Mouse (Mus musculus) MEL (cell line): Measurements from ENCODE around the gene Cd63. TPM values are rescaled to one million over a fixed set of nuclear protein-coding genes. Genes with fewer than 3 reads are reported as not detected.

ENCODE experiments used
- DNase-seq: peaks from one replicate; pipeline ENCODE4 v3.0.0; 2011; ENCODE audit warnings: low read depth, low spot score
- H3K27ac ChIP-seq: 2 replicates; pipeline ENCODE4 v1.5.1; 2012; ENCODE audit warnings: low read depth, mild to moderate bottlenecking, control low read depth, low read length, moderate library complexity; ENCODE audit not compliant: control insufficient read depth
- H3K27me3 ChIP-seq, 2 experiments: fragments of 150-350 bp in 1 of 2; sonication (generic) in 1 of 2; 2 replicates each; pipeline ENCODE4 v1.6.1; 2012; ENCODE audit warnings: low read length in 2 of 2, mild to moderate bottlenecking in 2 of 2, improper control_type of control experiment in 1 of 2, moderate library complexity in 1 of 2; ENCODE audit not compliant: insufficient read depth in 2 of 2, control insufficient read depth in 1 of 2
- H3K36me3 ChIP-seq, 2 experiments: 2 replicates each; pipeline ENCODE4 v1.6.1; 2012 to 2014; ENCODE audit warnings: low read length in 2 of 2, improper control_type of control experiment in 1 of 2, inconsistent platforms in 1 of 2, mild to moderate bottlenecking in 1 of 2; ENCODE audit not compliant: insufficient read depth in 2 of 2, control insufficient read depth in 1 of 2
- H3K4me1 ChIP-seq, 2 experiments: fragments of 150-350 bp in 1 of 2; sonication (generic) in 1 of 2; 2 replicates each; pipeline ENCODE4 v1.6.1; 2012; ENCODE audit warnings: low read length in 2 of 2, improper control_type of control experiment in 1 of 2, mild to moderate bottlenecking in 1 of 2; ENCODE audit not compliant: insufficient read depth in 2 of 2, control insufficient read depth in 1 of 2
- H3K4me3 ChIP-seq, 2 experiments: fragments of 150-350 bp in 1 of 2; sonication (generic) in 1 of 2; 2 replicates each; pipeline ENCODE4 v1.5.1; 2012; ENCODE audit warnings: low read depth in 2 of 2, low read length in 2 of 2, mild to moderate bottlenecking in 2 of 2, moderate library complexity in 2 of 2, control low read depth in 1 of 2, improper control_type of control experiment in 1 of 2; ENCODE audit not compliant: control insufficient read depth in 1 of 2, insufficient read depth in 1 of 2
- H3K79me2 ChIP-seq: 2 replicates; pipeline ENCODE4 v1.6.1; 2012; ENCODE audit warnings: mild to moderate bottlenecking, low read length, moderate library complexity; ENCODE audit not compliant: control insufficient read depth, poor library complexity, insufficient read depth
- H3K9ac ChIP-seq: 2 replicates; pipeline ENCODE4 v1.6.1; 2012; ENCODE audit warnings: low read depth, mild to moderate bottlenecking, control low read depth, low read length, moderate library complexity; ENCODE audit not compliant: control insufficient read depth, poor library complexity, severe bottlenecking
- H3K9me3 ChIP-seq: fragments of 150-350 bp; sonication (generic); replicated peaks from 2 replicates; pipeline ENCODE4 v1.6.1; 2012; ENCODE audit warnings: mild to moderate bottlenecking, low read length, improper control_type of control experiment, moderate library complexity; ENCODE audit not compliant: insufficient read depth
- GABPA ChIP-seq: IDR thresholded peaks from 2 replicates; pipeline ENCODE4 v1.6.1; 2012; ENCODE audit warnings: low read depth, mild to moderate bottlenecking, inconsistent platforms, low read length, improper control_type of control experiment, moderate library complexity
- JUND ChIP-seq: IDR thresholded peaks from 2 replicates; pipeline ENCODE4 v1.6.1; 2011; ENCODE audit warnings: low read depth, mild to moderate bottlenecking, improper control_type of control experiment, low read length
- KAT2A ChIP-seq: conservative IDR thresholded peaks from 2 replicates; pipeline ENCODE4 v1.6.1; 2012; ENCODE audit warnings: low read depth, low read length, improper control_type of control experiment, inconsistent platforms
- MAZ ChIP-seq: IDR thresholded peaks from 2 replicates; pipeline ENCODE4 v1.6.1; 2012; ENCODE audit warnings: low read depth, mild to moderate bottlenecking, inconsistent platforms, low read length, improper control_type of control experiment
- RCOR1 ChIP-seq: IDR thresholded peaks from 2 replicates; pipeline ENCODE4 v1.6.1; 2012; ENCODE audit warnings: low read depth, mild to moderate bottlenecking, inconsistent platforms, low read length, improper control_type of control experiment
- TBP ChIP-seq: IDR thresholded peaks from 2 replicates; pipeline ENCODE4 v1.8.0; 2011; ENCODE audit warnings: low read depth, low read length, improper control_type of control experiment
- USF1 ChIP-seq: IDR thresholded peaks from 2 replicates; pipeline ENCODE4 v1.6.1; 2014; ENCODE audit warnings: low read depth, mild to moderate bottlenecking, inconsistent platforms, low read length, improper control_type of control experiment, moderate library complexity
- ZMIZ1 ChIP-seq: IDR thresholded peaks from 2 replicates; pipeline ENCODE4 v1.6.1; 2012; ENCODE audit warnings: low read depth, mild to moderate bottlenecking, inconsistent platforms, low read length, improper control_type of control experiment, moderate library complexity
- polyA plus RNA-seq, 2 experiments: library from polyadenylated mRNA; stranded (reverse) in 1 of 2; unstranded in 1 of 2; fragments of >175 nt in 1 of 2; fragments of >200 nt in 1 of 2; gene quantifications; 2 replicates each; pipeline versions ENCODE4 v1.2.1 to v1.2.4; 2012; ENCODE audit warnings: low replicate concordance in 2 of 2, low read depth in 1 of 2; ENCODE audit not compliant: insufficient read length in 2 of 2, insufficient read depth in 1 of 2, missing spikeins in 1 of 2
- total RNA-seq: library from RNA; depleted of rRNA; stranded (reverse); fragments of 300-350 nt; gene quantifications from 2 replicates; pipeline ENCODE4 v1.2.3, GENCODE M21; 2012

Cd63 gene
- total and polyA plus RNA-seq, 3 experiments = 0.46 to 0.64 TPM; not detected in 1

- H3K9me3 ChIP-seq = no peaks in the 10 kb centered on the region
- no peak for DNase-seq
Measured at GRCm38 (mm10) chr10:128882067-128882466, 18.7 kb upstream of the Cd63 start.

GRCm38 (mm10) chr10:128888941-128889827 is 11.6 kb upstream of the Cd63 start:
- H3K4me1 ChIP-seq = peaks cover 0 to 11% of the 10 kb centered on the region in 2 experiments; a peak in 3 of 4 replicates
- H3K27me3 ChIP-seq = no peaks in the 10 kb centered on the region
- H3K9ac ChIP-seq = no peak overlapping the region
- TF ChIP-seq MAZ (0 out of 2 replicates have a peak, but pooled peaks have one; percentile 17), GABPA (no peak)
- DNase-seq = no peak
- H3K4me3 ChIP-seq = no peak overlapping the region
- H3K27ac ChIP-seq = no peak overlapping the region
- H3K9me3 ChIP-seq = no peaks in the 10 kb centered on the region
- peaks cover 0 to 5% of the 10 kb centered on the region in 2 experiments; a peak in 3 of 4 replicates for H3K36me3 ChIP-seq
- peaks cover 3% of the 10 kb centered on the region; the same call in 1 of the 2 replicates for H3K79me2 ChIP-seq

More at GRCm38 (mm10) chr10:128882067-128882466, 18.7 kb upstream of the Cd63 start:
- H3K27me3 ChIP-seq = no peaks in the 10 kb centered on the region
- H3K4me3 ChIP-seq = no peak overlapping the region
- TF ChIP-seq TBP = no peak
- TF ChIP-seq KAT2A = no peak
- no peak for TF ChIP-seq ZMIZ1
- no peak for TF ChIP-seq RCOR1
- 0 out of 2 replicates have a peak, but pooled peaks have one; percentile 32 for TF ChIP-seq USF1
- TF ChIP-seq, all 39 proteins: peak for 1
- H3K27ac ChIP-seq = no peak overlapping the region
- no peaks in the 10 kb centered on the region for H3K79me2 ChIP-seq
- no peak overlapping the region for H3K9ac ChIP-seq
- H3K36me3 ChIP-seq = peaks cover 0 to 3% of the 10 kb centered on the region in 2 experiments; a peak in 3 of 4 replicates
- no peaks in the 10 kb centered on the region for H3K4me1 ChIP-seq

- no peak overlapping the region for H3K4me3 ChIP-seq
- H3K27me3 ChIP-seq = no peaks in the 10 kb centered on the region
- no peak overlapping the region for H3K27ac ChIP-seq
- peaks cover 3% of the 10 kb centered on the region; the same call in 1 of the 2 replicates for H3K79me2 ChIP-seq
- DNase-seq = no peak
- H3K4me1 ChIP-seq = peaks cover 0 to 11% of the 10 kb centered on the region in 2 experiments; a peak in 3 of 4 replicates
- no peaks in the 10 kb centered on the region for H3K9me3 ChIP-seq
- H3K36me3 ChIP-seq = peaks cover 0 to 5% of the 10 kb centered on the region in 2 experiments; a peak in 3 of 4 replicates
- H3K9ac ChIP-seq = no peak overlapping the region
- TF ChIP-seq JUND (peak; percentile 65; the same call in 1 of the 2 replicates), TBP (no peak)
Measured at GRCm38 (mm10) chr10:128889846-128890245, 10.9 kb upstream of the Cd63 start.
